Mouse (Mus musculus): ENCODE results near the gene Gclm.

GRCm38 (mm10) chr3:122316621-122317020 is 71.3 kb downstream of the Gclm start:
- no peak for TF ChIP-seq CTCF (IDR thresholded peaks at IDR 0.05; ENCODE audit: control insufficient read depth, insufficient read depth, low read length)
- no peak for TF ChIP-seq POLR2A (IDR thresholded peaks at IDR 0.05; ENCODE audit: borderline replicate concordance, control insufficient read depth, low read depth, low read length)

Data from bone marrow, adult 2 months (tissue).